7 mouse cellular contexts compared by ENCODE assay signal in genomic region chr1:46852600-46853272, GRCm38 (mm10). TPM values are rescaled to one million over a fixed set of nuclear protein-coding genes. Genes with fewer than 3 reads are reported as not detected.
DNase-seq lines count a peak whose midpoint lies in the region; ATAC-seq and TF ChIP-seq lines count a peak whose summit lies in the region.

No protein-coding gene starts in this region.

- H3K79me2 ChIP-seq in heart, adult 2 months (replicated peaks; ENCODE audit: control insufficient read depth, insufficient read depth, low read length), result no peaks in the 10 kb centered on the region

- H3K36me3 ChIP-seq in embryonic facial prominence, embryonic 10.5 days (replicated peaks), result no peaks in the 10 kb centered on the region
- peaks cover 9% of the 10 kb centered on the region for H3K36me3 ChIP-seq in heart, adult 2 months (ENCODE audit: control insufficient read depth, insufficient read depth, low read length)
- H3K36me3 ChIP-seq in kidney, adult 2 months (ENCODE audit: control insufficient read depth, insufficient read depth, low read length), result no peaks in the 10 kb centered on the region
- H3K36me3 ChIP-seq in limb, embryonic 13.5 days, result no peaks in the 10 kb centered on the region
- no peaks in the 10 kb centered on the region for H3K36me3 ChIP-seq in midbrain, embryonic 13.5 days
- no peaks in the 10 kb centered on the region for H3K36me3 ChIP-seq in small intestine, adult 2 months (ENCODE audit: control insufficient read depth, insufficient read depth, low read length)

- no peaks in the 10 kb centered on the region for H3K27me3 ChIP-seq in embryonic facial prominence, embryonic 10.5 days (replicated peaks; ENCODE audit: low read depth, poor library complexity, severe bottlenecking)
- H3K27me3 ChIP-seq in heart, adult 2 months (ENCODE audit: control insufficient read depth, insufficient read depth, low read length), result no peaks in the 10 kb centered on the region
- H3K27me3 ChIP-seq in kidney, adult 2 months (replicated peaks; ENCODE audit: control insufficient read depth, insufficient read depth, low read length), result no peaks in the 10 kb centered on the region
- H3K27me3 ChIP-seq in limb, embryonic 13.5 days, result no peaks in the 10 kb centered on the region
- H3K27me3 ChIP-seq in midbrain, embryonic 13.5 days, result no peaks in the 10 kb centered on the region
- no peaks in the 10 kb centered on the region for H3K27me3 ChIP-seq in small intestine, adult 2 months (ENCODE audit: control insufficient read depth, insufficient read depth, low read length)

- intact Hi-C loops in heart, adult 2 months (cut with DNase I), result loop anchor here (5.0 kb wide), 2 partner anchors 55 to 70 kb away; no protein-coding TSS in a partner anchor

- H3K4me3 ChIP-seq in embryonic facial prominence, embryonic 10.5 days, result peak overlapping the region; percentile 94
- H3K4me3 ChIP-seq in heart, adult 2 months, result peak overlapping the region; percentile 62
- peak overlapping the region; percentile 62 for H3K4me3 ChIP-seq in kidney, adult 2 months (ENCODE audit: insufficient read depth, low read depth, low read length)
- peak overlapping the region; percentile 92 for H3K4me3 ChIP-seq in limb, embryonic 13.5 days
- H3K4me3 ChIP-seq in midbrain, embryonic 13.5 days (replicated peaks), result peak overlapping the region; percentile 91
- peak overlapping the region; percentile 80 for H3K4me3 ChIP-seq in small intestine, adult 2 months (ENCODE audit: low read depth, low read length)

- peak overlapping the region; percentile 97 for H3K9ac ChIP-seq in heart, adult 2 months (ENCODE audit: low read depth, low read length)
- H3K9ac ChIP-seq in limb, embryonic 13.5 days, result peak overlapping the region; percentile 100
- peak overlapping the region; percentile 99 for H3K9ac ChIP-seq in midbrain, embryonic 13.5 days (replicated peaks)

- no peak for TF ChIP-seq EP300 in heart, adult 2 months (IDR thresholded peaks at IDR 0.05; ENCODE audit: insufficient read depth, low read depth, low read length)

- no peaks in the 10 kb centered on the region for H3K9me3 ChIP-seq in embryonic facial prominence, embryonic 10.5 days
- H3K9me3 ChIP-seq in limb, embryonic 13.5 days, result no peaks in the 10 kb centered on the region
- no peaks in the 10 kb centered on the region for H3K9me3 ChIP-seq in midbrain, embryonic 13.5 days

- under 1% methylated on average over 75 of the region's 75 CpGs for WGBS in embryonic facial prominence, embryonic 10.5 days
- under 1% methylated on average over 74 of the region's 75 CpGs for WGBS in heart, adult 2 months
- 1% methylated on average over 74 of the region's 75 CpGs for WGBS in kidney, adult 2 months
- under 1% methylated on average over 59 of the region's 75 CpGs for WGBS in limb, embryonic 13.5 days
- under 1% methylated on average over 55 of the region's 75 CpGs for WGBS in midbrain, embryonic 13.5 days
- WGBS in small intestine, adult 2 months, result 1% methylated on average over 75 of the region's 75 CpGs

- no peak for TF ChIP-seq POLR2A in heart, adult 2 months (IDR thresholded peaks at IDR 0.05; ENCODE audit: insufficient read depth, low read depth, low read length)
- TF ChIP-seq POLR2A in kidney, adult 2 months (IDR thresholded peaks at IDR 0.05; ENCODE audit: low read depth, low read length), result no peak
- TF ChIP-seq POLR2A in small intestine, adult 2 months (IDR thresholded peaks at IDR 0.05; ENCODE audit: low read depth, low read length), result no peak

- H3K27ac ChIP-seq in embryonic facial prominence, embryonic 10.5 days (replicated peaks), result peak overlapping the region; percentile 100
- peak overlapping the region; percentile 98 for H3K27ac ChIP-seq in heart, adult 2 months
- peak overlapping the region; percentile 69 for H3K27ac ChIP-seq in kidney, adult 2 months (ENCODE audit: insufficient read depth, low read depth, low read length)
- H3K27ac ChIP-seq in limb, embryonic 13.5 days, result peak overlapping the region; percentile 100
- peak overlapping the region; percentile 99 for H3K27ac ChIP-seq in midbrain, embryonic 13.5 days
- H3K27ac ChIP-seq in small intestine, adult 2 months (ENCODE audit: insufficient read depth, low read depth, low read length), result peak overlapping the region; percentile 71

- ATAC-seq in limb, embryonic 13.5 days (ENCODE audit: low FRiP score, low read depth), result peak; percentile 42
- peak; percentile 43 for ATAC-seq in midbrain, embryonic 13.5 days

- peaks cover 32% of the 10 kb centered on the region for H3K4me1 ChIP-seq in embryonic facial prominence, embryonic 10.5 days
- peaks cover 1% of the 10 kb centered on the region; the same call in 1 of the 2 replicates for H3K4me1 ChIP-seq in heart, adult 2 months (ENCODE audit: control insufficient read depth, insufficient read depth, low read length)
- H3K4me1 ChIP-seq in kidney, adult 2 months (ENCODE audit: control insufficient read depth, insufficient read depth, low read length), result peaks cover 4% of the 10 kb centered on the region
- peaks cover 28% of the 10 kb centered on the region for H3K4me1 ChIP-seq in limb, embryonic 13.5 days
- peaks cover 32% of the 10 kb centered on the region for H3K4me1 ChIP-seq in midbrain, embryonic 13.5 days (replicated peaks)
- H3K4me1 ChIP-seq in small intestine, adult 2 months (ENCODE audit: control insufficient read depth, insufficient read depth, insufficient read length, low read length), result no peaks in the 10 kb centered on the region; the same call in 1 of the 2 replicates

- TF ChIP-seq CTCF in heart, adult 2 months (IDR thresholded peaks at IDR 0.05), result no peak
- TF ChIP-seq CTCF in kidney, adult 2 months (conservative IDR thresholded peaks at IDR 0.05; ENCODE audit: insufficient read depth, insufficient read length, low read depth, low read length), result no peak
- no peak for TF ChIP-seq CTCF in small intestine, adult 2 months (IDR thresholded peaks at IDR 0.05; ENCODE audit: extremely low read depth, insufficient read length, insufficient replicate concordance, low read depth, low read length)

- peak; percentile 55 to 57 for DNase-seq in adrenal gland, adult 18-20 months (ENCODE audit: low spot score in 2 of 2)
- DNase-seq in embryonic facial prominence, embryonic 10.5 days (ENCODE audit: low spot score), result peak; percentile 86
- DNase-seq in heart, adult 2 months, result peak; percentile 75 to 77
- DNase-seq in kidney, adult 2 months, result peak; percentile 61

- H3K4me2 ChIP-seq in limb, embryonic 13.5 days (replicated peaks), result peak overlapping the region; percentile 73
- peak overlapping the region; percentile 67 for H3K4me2 ChIP-seq in midbrain, embryonic 13.5 days (replicated peaks)

RNA-seq across cellular contexts. Expression of gene Slc39a10, which starts 39.9 kb away (rescaled TPM):
- total RNA-seq in adrenal gland, adult 18-20 months (2021), result 10 to 100 TPM; 16.4 to 19.5 TPM
- 66.4 and 71.0 TPM in 2 replicates for polyA plus RNA-seq in embryonic facial prominence, embryonic 10.5 days (2016; fragmentation: Nextera tagmentation; extraction: Ambion mirVana)
- total RNA-seq in heart, adult 2 months (2021), result 10 to 100 TPM in 1 of 2 experiments, 1 to 10 TPM in 1; 9.2 to 10.3 TPM
- polyA plus RNA-seq in heart, adult 2 months (2012; rRNA removed), result 3.5 and 6.7 TPM in 2 replicates
- polyA plus RNA-seq in kidney, adult 2 months (2012; rRNA removed), result 7.5 and 8.1 TPM in 2 replicates
- polyA plus RNA-seq in limb, embryonic 13.5 days (2015; fragmentation: Nextera tagmentation; extraction: Ambion mirVana), result 44.3 and 50.5 TPM in 2 replicates
- 66.1 and 73.8 TPM in 2 replicates for polyA plus RNA-seq in midbrain, embryonic 13.5 days (2015; fragmentation: Nextera tagmentation; extraction: Ambion mirVana)
- 0.79 and 0.96 TPM in 2 replicates for polyA plus RNA-seq in small intestine, adult 2 months (2012; rRNA removed)

Comparison
In these comparisons a context has a peak if more than half of its experiments do, and no peak if none do; other contexts are left out.
1. Peak in every context shown above with its lines: DNase-seq, ATAC-seq, H3K4me3 ChIP-seq and H3K27ac ChIP-seq.